Mouse (Mus musculus): ENCODE data around the gene Trim9. TPM values are rescaled to one million over a fixed set of nuclear protein-coding genes. Genes with fewer than 3 reads are reported as not detected.

The Trim9 gene
- polyA plus RNA-seq, 1 experiment from 2014 or later, result 1.5 TPM

GRCm38 (mm10) chr12:70322790-70323189 lies 24.6 kb downstream of the Trim9 start:
- no peaks in the 10 kb centered on the region for H3K27me3 ChIP-seq
- no peaks in the 10 kb centered on the region for H3K9me3 ChIP-seq
- H3K27ac ChIP-seq, result no peak overlapping the region
- no peaks in the 10 kb centered on the region for H3K36me3 ChIP-seq
- 75% methylated on average over 1 of the region's 1 CpGs for WGBS
- no peak overlapping the region for H3K4me3 ChIP-seq
- no peak for ATAC-seq (ENCODE audit: insufficient number of reproducible peaks, insufficient read depth, low FRiP score, low TSS enrichment, low read depth)
- H3K4me2 ChIP-seq, result no peak overlapping the region
- 0 out of 2 replicates have a peak, but pooled peaks cover 7% of the 10 kb centered on the region for H3K4me1 ChIP-seq
- H3K9ac ChIP-seq, result no peak overlapping the region

- no peak overlapping the region for H3K9ac ChIP-seq
- H3K4me2 ChIP-seq, result no peak overlapping the region
- H3K4me3 ChIP-seq, result no peak overlapping the region
- H3K27me3 ChIP-seq, result no peaks in the 10 kb centered on the region
- 77% methylated on average over 9 of the region's 9 CpGs for WGBS
- H3K4me1 ChIP-seq, result 0 out of 2 replicates have a peak, but pooled peaks cover 5% of the 10 kb centered on the region
- no peaks in the 10 kb centered on the region for H3K36me3 ChIP-seq
- no peak overlapping the region for H3K27ac ChIP-seq
- H3K9me3 ChIP-seq, result no peaks in the 10 kb centered on the region
- ATAC-seq (ENCODE audit: insufficient number of reproducible peaks, insufficient read depth, low FRiP score, low TSS enrichment, low read depth), result no peak
Measured at GRCm38 (mm10) chr12:70316147-70316546, 31.3 kb downstream of the Trim9 start.

GRCm38 (mm10) chr12:70307881-70308280 lies 39.5 kb downstream of the Trim9 start:
- no peak for ATAC-seq (ENCODE audit: insufficient number of reproducible peaks, insufficient read depth, low FRiP score, low TSS enrichment, low read depth)
- WGBS, result 82% methylated on average over 7 of the region's 7 CpGs
- no peaks in the 10 kb centered on the region for H3K4me1 ChIP-seq
- no peak overlapping the region for H3K4me3 ChIP-seq
- no peaks in the 10 kb centered on the region for H3K27me3 ChIP-seq
- no peaks in the 10 kb centered on the region for H3K36me3 ChIP-seq
- no peak overlapping the region for H3K27ac ChIP-seq
- no peak overlapping the region for H3K9ac ChIP-seq
- H3K4me2 ChIP-seq, result no peak overlapping the region
- H3K9me3 ChIP-seq, result no peaks in the 10 kb centered on the region

- Histone ChIP-seq H3K36me3 (no peaks in the 10 kb centered on the region), H3K27me3 (no peaks in the 10 kb centered on the region), H3K9ac (no peak overlapping the region), H3K4me1 (peaks cover 4% of the 10 kb centered on the region; the same call in 1 of the 2 replicates), H3K4me3 (no peak overlapping the region), H3K4me2 (no peak overlapping the region), H3K27ac (no peak overlapping the region), H3K9me3 (no peaks in the 10 kb centered on the region)
- WGBS, result 86% methylated on average over 5 of the region's 5 CpGs
- no peak for ATAC-seq (ENCODE audit: insufficient number of reproducible peaks, insufficient read depth, low FRiP score, low TSS enrichment, low read depth)
Measured at GRCm38 (mm10) chr12:70307062-70307461, 40.4 kb downstream of the Trim9 start.

GRCm38 (mm10) chr12:70304014-70304413 lies 43.4 kb downstream of the Trim9 start:
- no peak overlapping the region for H3K4me2 ChIP-seq
- no peaks in the 10 kb centered on the region for H3K9me3 ChIP-seq
- no peaks in the 10 kb centered on the region for H3K36me3 ChIP-seq
- H3K4me3 ChIP-seq, result no peak overlapping the region
- no peak for ATAC-seq (ENCODE audit: insufficient number of reproducible peaks, insufficient read depth, low FRiP score, low TSS enrichment, low read depth)
- 83% methylated on average over 6 of the region's 6 CpGs for WGBS
- H3K27ac ChIP-seq, result no peak overlapping the region
- no peaks in the 10 kb centered on the region for H3K27me3 ChIP-seq
- H3K4me1 ChIP-seq, result peaks cover 5% of the 10 kb centered on the region; the same call in 1 of the 2 replicates
- no peak overlapping the region for H3K9ac ChIP-seq

- H3K9me3 ChIP-seq, result no peaks in the 10 kb centered on the region
- WGBS, result 88% methylated on average over 7 of the region's 7 CpGs
- no peak overlapping the region for H3K9ac ChIP-seq
- no peaks in the 10 kb centered on the region for H3K27me3 ChIP-seq
- ATAC-seq (ENCODE audit: insufficient number of reproducible peaks, insufficient read depth, low FRiP score, low TSS enrichment, low read depth), result no peak
- no peak overlapping the region for H3K4me2 ChIP-seq
- H3K27ac ChIP-seq, result no peak overlapping the region
- H3K4me1 ChIP-seq, result peaks cover 5% of the 10 kb centered on the region; the same call in 1 of the 2 replicates
- H3K36me3 ChIP-seq, result no peaks in the 10 kb centered on the region
- no peak overlapping the region for H3K4me3 ChIP-seq
Measured at GRCm38 (mm10) chr12:70303525-70303924, 43.9 kb downstream of the Trim9 start.

- ATAC-seq (ENCODE audit: insufficient number of reproducible peaks, insufficient read depth, low FRiP score, low TSS enrichment, low read depth), result no peak
- WGBS, result 51% methylated on average over 5 of the region's 5 CpGs
- Histone ChIP-seq H3K4me3 (no peak overlapping the region), H3K9ac (no peak overlapping the region), H3K27ac (no peak overlapping the region), H3K4me2 (no peak overlapping the region), H3K9me3 (no peaks in the 10 kb centered on the region), H3K36me3 (no peaks in the 10 kb centered on the region), H3K27me3 (no peaks in the 10 kb centered on the region), H3K4me1 (peaks cover 5% of the 10 kb centered on the region; the same call in 1 of the 2 replicates)
Measured at GRCm38 (mm10) chr12:70302022-70302720, 45.2 kb downstream of the Trim9 start.

GRCm38 (mm10) chr12:70293927-70294684 lies 53.3 kb downstream of the Trim9 start:
- no peak overlapping the region for H3K9ac ChIP-seq
- no peak overlapping the region for H3K4me3 ChIP-seq
- no peaks in the 10 kb centered on the region for H3K9me3 ChIP-seq
- no peak for ATAC-seq (ENCODE audit: insufficient number of reproducible peaks, insufficient read depth, low FRiP score, low TSS enrichment, low read depth)
- H3K27me3 ChIP-seq, result no peaks in the 10 kb centered on the region
- no peaks in the 10 kb centered on the region for H3K36me3 ChIP-seq
- no peaks in the 10 kb centered on the region for H3K4me1 ChIP-seq
- 67% methylated on average over 5 of the region's 5 CpGs for WGBS
- no peak overlapping the region for H3K4me2 ChIP-seq
- H3K27ac ChIP-seq, result no peak overlapping the region

- WGBS, result 86% methylated on average over 10 of the region's 10 CpGs
- no peaks in the 10 kb centered on the region for H3K9me3 ChIP-seq
- no peak for ATAC-seq (ENCODE audit: insufficient number of reproducible peaks, insufficient read depth, low FRiP score, low TSS enrichment, low read depth)
- no peak overlapping the region for H3K4me2 ChIP-seq
- no peak overlapping the region for H3K4me3 ChIP-seq
- H3K9ac ChIP-seq, result no peak overlapping the region
- H3K4me1 ChIP-seq, result no peaks in the 10 kb centered on the region
- no peaks in the 10 kb centered on the region for H3K27me3 ChIP-seq
- H3K36me3 ChIP-seq, result no peaks in the 10 kb centered on the region
- H3K27ac ChIP-seq, result no peak overlapping the region
Measured at GRCm38 (mm10) chr12:70293165-70293926, 54.1 kb downstream of the Trim9 start.

- peaks cover 5% of the 10 kb centered on the region; the same call in 1 of the 2 replicates for H3K4me1 ChIP-seq
- H3K36me3 ChIP-seq, result no peaks in the 10 kb centered on the region
- H3K27ac ChIP-seq, result no peak overlapping the region
- WGBS, result 67% methylated on average over 5 of the region's 5 CpGs
- H3K9me3 ChIP-seq, result no peaks in the 10 kb centered on the region
- H3K4me3 ChIP-seq, result no peak overlapping the region
- no peak overlapping the region for H3K9ac ChIP-seq
- no peak overlapping the region for H3K4me2 ChIP-seq
- no peak for ATAC-seq (ENCODE audit: insufficient number of reproducible peaks, insufficient read depth, low FRiP score, low TSS enrichment, low read depth)
- H3K27me3 ChIP-seq, result no peaks in the 10 kb centered on the region
Measured at GRCm38 (mm10) chr12:70285521-70285920, 61.9 kb downstream of the Trim9 start.

- no peaks in the 10 kb centered on the region for H3K9me3 ChIP-seq
- H3K27me3 ChIP-seq, result no peaks in the 10 kb centered on the region
- no peaks in the 10 kb centered on the region for H3K36me3 ChIP-seq
- H3K4me1 ChIP-seq, result peaks cover 5% of the 10 kb centered on the region; the same call in 1 of the 2 replicates
- H3K4me3 ChIP-seq, result no peak overlapping the region
- no peak overlapping the region for H3K9ac ChIP-seq
- H3K27ac ChIP-seq, result no peak overlapping the region
- no peak for ATAC-seq (ENCODE audit: insufficient number of reproducible peaks, insufficient read depth, low FRiP score, low TSS enrichment, low read depth)
- WGBS, result 83% methylated on average over 7 of the region's 7 CpGs
- H3K4me2 ChIP-seq, result no peak overlapping the region
Measured at GRCm38 (mm10) chr12:70284979-70285378, 62.4 kb downstream of the Trim9 start.
